Mouse (Mus musculus) olfactory bulb, adult 2 months (tissue): ENCODE measurements around the gene Cemip.

ENCODE experiments used
- CTCF ChIP-seq: fragments of 200-500 bp; IDR thresholded peaks from 2 replicates; pipeline ENCODE4 v1.5.1; 2012; ENCODE audit warnings: low read depth, mild to moderate bottlenecking, low read length, moderate library complexity; ENCODE audit not compliant: insufficient read depth
- POLR2A ChIP-seq: fragments of 200-500 bp; IDR thresholded peaks from 2 replicates; pipeline ENCODE4 v1.6.1; 2012; ENCODE audit warnings: mild to moderate bottlenecking, low read depth, low read length, moderate library complexity; ENCODE audit not compliant: insufficient read depth

DNA sequence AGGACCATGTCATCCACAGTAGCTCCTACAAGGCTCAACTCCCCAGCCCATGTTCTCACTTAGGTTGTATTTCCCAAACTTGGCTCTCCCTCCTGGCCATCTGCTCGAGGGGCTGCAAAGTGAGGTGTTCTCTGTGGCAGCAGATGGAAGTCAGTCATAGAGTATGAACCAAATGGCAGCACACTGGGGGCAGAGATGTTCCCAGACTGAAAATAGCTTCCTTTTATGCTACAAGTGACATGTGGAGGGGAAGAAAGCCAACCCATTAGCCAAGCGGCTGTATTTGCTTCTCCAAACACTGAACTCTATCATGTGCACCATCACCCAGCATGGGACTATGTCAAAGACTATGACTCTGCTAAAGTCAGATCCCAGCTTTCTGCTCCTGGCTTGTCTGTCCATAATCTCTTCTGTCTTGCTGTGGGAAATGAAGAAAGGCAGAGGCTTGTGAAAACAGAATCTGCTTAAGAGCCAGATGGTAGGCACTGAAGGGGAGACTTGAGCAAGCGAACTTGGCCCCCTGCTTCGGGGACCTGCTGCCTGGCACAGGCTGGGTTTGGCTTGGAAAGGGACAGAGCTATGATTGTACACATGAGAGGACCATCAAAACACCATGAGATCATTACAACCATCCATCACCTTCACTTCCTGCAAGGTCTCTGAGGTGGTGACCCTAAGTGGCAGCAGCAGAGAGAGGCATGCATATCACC, 41.6 kb downstream of the Cemip start:
- TF ChIP-seq CTCF (no peak), POLR2A (no peak)
